Mouse (Mus musculus): ENCODE data around the gene Pomgnt1. TPM values are rescaled to one million over a fixed set of nuclear protein-coding genes. Genes with fewer than 3 reads are reported as not detected.

Gene Pomgnt1
- polyA plus RNA-seq, 1 experiment from 2014 or later: 49.0 TPM

DNA sequence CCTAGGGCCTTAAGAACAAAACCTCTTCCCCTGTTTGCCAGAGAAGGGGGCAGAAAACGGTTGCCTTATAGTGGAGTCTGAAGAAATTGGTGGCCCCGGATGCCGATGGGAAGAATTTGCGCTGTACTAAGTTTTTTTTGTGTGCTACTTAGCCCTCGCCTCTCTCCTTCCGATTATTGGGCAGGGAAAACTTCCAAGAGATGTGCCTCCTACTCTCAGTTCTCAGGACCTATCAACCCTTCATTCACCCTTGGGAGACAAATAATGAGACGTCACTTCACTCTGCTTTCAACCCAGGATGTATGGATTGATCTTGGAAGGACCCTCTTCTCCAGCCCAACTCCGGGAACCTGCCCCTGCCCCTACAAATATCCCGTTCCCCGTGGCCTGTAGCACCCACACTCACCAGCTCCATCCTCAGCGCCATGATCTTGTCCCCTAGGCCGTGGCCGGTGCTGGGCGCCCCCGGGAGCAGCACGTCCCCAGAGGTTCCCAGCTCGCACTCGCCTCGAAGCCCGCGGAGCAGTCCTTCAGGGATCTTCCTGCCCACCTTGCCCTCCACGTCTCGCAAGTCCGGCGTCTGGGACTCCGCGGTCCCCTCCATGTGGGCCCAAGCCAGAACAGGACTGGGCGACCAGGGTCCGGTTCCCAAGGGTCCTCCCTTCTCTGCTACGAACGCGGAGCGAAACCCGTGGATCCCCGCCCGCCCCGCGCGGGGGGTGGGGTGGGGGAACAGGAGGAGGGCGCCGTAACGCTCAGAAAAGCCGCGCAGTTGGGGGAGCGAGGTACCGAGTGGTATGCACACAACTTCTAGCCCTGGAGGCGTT is 20.5 kb downstream of the Pomgnt1 start:
- peak; percentile 70 for ATAC-seq (ENCODE audit: low FRiP score)
- H3K27ac ChIP-seq (ENCODE audit: low read depth, low read length): no peak overlapping the region
- under 1% methylated on average over 46 of the region's 47 CpGs for WGBS

DNA sequence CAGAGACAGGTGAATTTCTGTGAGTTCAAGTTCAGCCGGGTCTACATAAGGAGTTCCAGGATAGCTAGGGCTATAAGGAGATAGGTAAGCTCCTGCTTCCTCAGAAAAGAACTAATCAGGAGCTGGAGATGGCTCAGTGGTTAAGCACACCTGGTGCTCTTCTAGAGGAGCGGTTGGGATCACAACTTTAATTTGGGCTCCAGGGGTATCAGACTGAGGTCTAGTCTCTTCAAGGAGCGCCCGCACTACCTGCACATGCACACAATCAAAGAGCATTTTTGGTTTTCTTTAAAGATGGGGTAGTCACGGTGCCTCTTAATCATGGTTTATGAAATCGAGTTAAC is 26.1 kb downstream of the Pomgnt1 start:
- Histone ChIP-seq H3K4me1 (replicated peaks; ENCODE audit: control insufficient read depth, insufficient read depth, low read length) (peaks cover 5% of the 10 kb centered on the region; the same call in 1 of the 2 replicates), H3K9ac (ENCODE audit: low read depth, low read length) (peak overlapping the region; percentile 92), H3K27me3 (ENCODE audit: control insufficient read depth, insufficient read depth, low read length) (no peaks in the 10 kb centered on the region), H3K36me3 (ENCODE audit: control insufficient read depth, insufficient read depth, low read length) (peaks cover 6% of the 10 kb centered on the region; the same call in 1 of the 2 replicates), H3K4me2 (replicated peaks; ENCODE audit: low read depth, low read length) (peak overlapping the region; percentile 71), H3K4me3 (ENCODE audit: low read depth, low read length) (peak overlapping the region; percentile 68), H3K27ac (ENCODE audit: low read depth, low read length) (peak overlapping the region; percentile 61), H3K9me3 (ENCODE audit: control insufficient read depth, low read length) (no peaks in the 10 kb centered on the region)
- DNase-seq (ENCODE audit: low spot score) (no peak), ATAC-seq (ENCODE audit: low FRiP score) (peak; percentile 34)
- 18% methylated on average over 6 of the region's 6 CpGs for WGBS

More for the DNA sequence above, 20.5 kb downstream of the Pomgnt1 start:
- Histone ChIP-seq H3K27me3 (ENCODE audit: control insufficient read depth, insufficient read depth, low read length) (peaks cover 2% of the 10 kb centered on the region; the same call in 1 of the 2 replicates), H3K36me3 (ENCODE audit: control insufficient read depth, insufficient read depth, low read length) (no peaks in the 10 kb centered on the region), H3K4me2 (replicated peaks; ENCODE audit: low read depth, low read length) (peak overlapping the region; percentile 99), H3K4me3 (ENCODE audit: low read depth, low read length) (peak overlapping the region; percentile 64), H3K4me1 (replicated peaks; ENCODE audit: control insufficient read depth, insufficient read depth, low read length) (no peaks in the 10 kb centered on the region), H3K9me3 (ENCODE audit: control insufficient read depth, low read length) (no peaks in the 10 kb centered on the region), H3K9ac (ENCODE audit: low read depth, low read length) (peak overlapping the region; percentile 65)
- peak; percentile 75 for DNase-seq (ENCODE audit: low spot score)

DNA sequence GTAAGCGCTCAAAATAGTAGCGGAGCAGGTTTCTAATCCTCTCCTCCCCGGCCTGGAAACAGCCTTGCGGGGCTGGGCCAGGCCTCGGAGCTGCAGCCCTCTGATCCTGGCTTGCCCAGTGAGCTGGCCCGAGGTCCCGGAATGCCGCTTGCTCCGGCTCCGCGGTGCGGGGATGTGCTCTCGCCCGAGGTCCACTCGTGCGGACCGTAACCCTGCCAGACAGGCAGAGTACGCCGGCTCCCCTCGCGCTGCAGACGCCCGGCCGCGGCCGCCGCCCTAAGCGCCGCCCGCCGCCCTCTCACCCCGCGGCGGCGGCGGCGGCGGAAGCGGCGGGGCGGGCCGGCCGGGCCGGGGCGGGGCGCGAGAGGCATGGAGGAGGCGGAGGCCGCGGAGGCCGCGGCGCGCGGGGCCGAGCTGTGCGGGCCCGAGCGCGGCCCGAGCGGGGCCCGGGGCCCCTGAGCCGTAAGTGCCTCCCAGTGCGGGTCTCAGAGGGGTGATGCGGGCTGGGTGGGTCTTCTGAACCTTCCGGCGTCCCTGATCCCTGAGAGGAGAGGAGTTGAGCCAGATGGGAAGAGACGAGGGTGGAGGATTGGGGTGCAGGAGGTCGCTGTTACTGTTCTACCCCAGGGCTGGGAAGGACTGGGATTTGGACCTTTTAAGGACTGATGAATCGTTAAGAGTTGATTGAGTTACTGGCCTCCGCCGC is 26.7 kb downstream of the Pomgnt1 start:
- no peaks in the 10 kb centered on the region for H3K27me3 ChIP-seq (ENCODE audit: control insufficient read depth, insufficient read depth, low read length)
- peak; percentile 85 for DNase-seq (ENCODE audit: low spot score)
- peak overlapping the region; percentile 61 for H3K27ac ChIP-seq (ENCODE audit: low read depth, low read length)
- H3K4me1 ChIP-seq (replicated peaks; ENCODE audit: control insufficient read depth, insufficient read depth, low read length): peaks cover 5% of the 10 kb centered on the region; the same call in 1 of the 2 replicates
- H3K9ac ChIP-seq (ENCODE audit: low read depth, low read length): peak overlapping the region; percentile 92
- WGBS: 1% methylated on average over 46 of the region's 73 CpGs
- no peaks in the 10 kb centered on the region for H3K9me3 ChIP-seq (ENCODE audit: control insufficient read depth, low read length)
- H3K4me3 ChIP-seq (ENCODE audit: low read depth, low read length): peak overlapping the region; percentile 68
- peak; percentile 95 for ATAC-seq (ENCODE audit: low FRiP score)
- peaks cover 7% of the 10 kb centered on the region; the same call in 1 of the 2 replicates for H3K36me3 ChIP-seq (ENCODE audit: control insufficient read depth, insufficient read depth, low read length)
- peak overlapping the region; percentile 71 for H3K4me2 ChIP-seq (replicated peaks; ENCODE audit: low read depth, low read length)

DNA sequence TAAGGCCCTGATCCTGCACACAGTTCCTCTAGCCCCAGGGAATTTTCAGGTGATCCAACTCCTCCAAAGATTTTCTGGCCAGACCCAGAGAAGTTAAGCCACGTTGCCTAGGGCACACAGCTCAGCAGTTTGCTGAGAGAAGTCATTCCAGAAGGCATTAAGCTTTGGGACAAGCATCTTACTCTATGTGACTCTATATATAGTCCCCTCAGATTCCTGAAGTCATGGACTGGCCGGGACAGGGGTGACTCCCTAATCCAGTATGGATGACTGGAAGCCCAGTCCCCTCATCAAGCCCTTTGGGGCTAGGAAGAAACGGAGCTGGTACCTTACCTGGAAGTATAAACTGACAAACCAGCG is 27.2 kb downstream of the Pomgnt1 start:
- peaks cover 9% of the 10 kb centered on the region; the same call in 1 of the 2 replicates for H3K36me3 ChIP-seq (ENCODE audit: control insufficient read depth, insufficient read depth, low read length)
- H3K4me2 ChIP-seq (replicated peaks; ENCODE audit: low read depth, low read length): peak overlapping the region; percentile 71
- DNase-seq (ENCODE audit: low spot score) (no peak), ATAC-seq (ENCODE audit: low FRiP score) (no peak)
- peak overlapping the region; percentile 92 for H3K9ac ChIP-seq (ENCODE audit: low read depth, low read length)
- H3K27ac ChIP-seq (ENCODE audit: low read depth, low read length): no peak overlapping the region
- H3K4me3 ChIP-seq (ENCODE audit: low read depth, low read length): peak overlapping the region; percentile 68
- WGBS: 33% methylated on average over 4 of the region's 4 CpGs
- no peaks in the 10 kb centered on the region for H3K27me3 ChIP-seq (ENCODE audit: control insufficient read depth, insufficient read depth, low read length)
- H3K4me1 ChIP-seq (replicated peaks; ENCODE audit: control insufficient read depth, insufficient read depth, low read length): peaks cover 5% of the 10 kb centered on the region; the same call in 1 of the 2 replicates
- H3K9me3 ChIP-seq (ENCODE audit: control insufficient read depth, low read length): no peaks in the 10 kb centered on the region

DNA sequence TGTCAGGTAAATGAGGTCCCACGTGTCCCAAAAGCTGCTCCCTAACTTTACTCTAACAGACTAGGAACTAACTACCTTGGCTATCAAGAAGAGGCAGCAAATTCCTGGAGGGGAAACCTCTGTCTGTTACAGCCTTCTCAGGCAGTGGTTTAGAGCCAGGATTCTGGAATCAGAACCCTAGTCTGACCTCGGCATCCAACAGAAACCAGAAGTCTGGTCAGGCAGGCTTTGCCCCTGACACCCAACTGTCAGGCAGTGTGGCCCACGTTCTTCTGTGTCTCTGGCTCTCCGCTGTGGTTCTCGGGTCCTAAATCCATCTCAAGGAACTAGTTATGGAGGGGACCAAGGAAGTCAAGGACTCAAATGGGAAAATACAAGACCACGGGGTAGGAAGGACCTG is 27.6 kb downstream of the Pomgnt1 start, which contains the start of gene Lurap1:
Lurap1 (minus strand) TSS at position 101 of the 400 bp plus-strand sequence.
- Histone ChIP-seq H3K4me3 (ENCODE audit: low read depth, low read length) (peak within 1 kb of the TSS; percentile 68), H3K27ac (ENCODE audit: low read depth, low read length) (peak within 1 kb of the TSS; percentile 61), H3K36me3 (ENCODE audit: control insufficient read depth, insufficient read depth, low read length) (peaks cover 13% of the 10 kb centered on the region; the same call in 1 of the 2 replicates), H3K4me1 (replicated peaks; ENCODE audit: control insufficient read depth, insufficient read depth, low read length) (peaks cover 5% of the 10 kb centered on the region; the same call in 1 of the 2 replicates), H3K27me3 (ENCODE audit: control insufficient read depth, insufficient read depth, low read length) (no peaks in the 10 kb centered on the region), H3K9ac (ENCODE audit: low read depth, low read length) (peak within 1 kb of the TSS; percentile 92), H3K4me2 (replicated peaks; ENCODE audit: low read depth, low read length) (peak within 1 kb of the TSS; percentile 71), H3K9me3 (ENCODE audit: control insufficient read depth, low read length) (no peaks in the 10 kb centered on the region)
- ATAC-seq (ENCODE audit: low FRiP score): no peak
- 84% methylated on average over 6 of the region's 6 CpGs for WGBS
- DNase-seq (ENCODE audit: low spot score): no peak

DNA sequence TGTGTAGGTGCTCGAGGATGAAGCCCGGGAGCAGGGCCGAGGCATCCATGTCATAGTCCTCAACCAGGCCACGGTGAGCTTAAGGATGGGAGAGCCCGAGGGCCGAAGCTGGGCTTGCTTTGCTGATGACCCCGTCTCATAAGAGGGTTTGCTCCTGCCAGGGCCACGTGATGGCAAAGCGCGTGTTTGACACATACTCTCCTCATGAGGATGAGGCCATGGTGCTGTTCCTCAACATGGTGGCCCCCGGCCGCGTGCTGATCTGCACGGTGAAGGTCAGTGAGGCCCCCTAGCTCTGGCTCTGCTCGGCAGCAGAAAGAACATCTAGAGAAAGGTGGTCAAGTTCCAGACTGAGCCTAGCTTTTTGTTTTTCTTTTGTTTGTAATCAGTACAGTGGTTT is 29.1 kb downstream of the Pomgnt1 start:
- Histone ChIP-seq H3K27ac (ENCODE audit: low read depth, low read length) (no peak overlapping the region), H3K27me3 (ENCODE audit: control insufficient read depth, insufficient read depth, low read length) (no peaks in the 10 kb centered on the region), H3K9ac (ENCODE audit: low read depth, low read length) (no peak overlapping the region), H3K36me3 (ENCODE audit: control insufficient read depth, insufficient read depth, low read length) (peaks cover 17% of the 10 kb centered on the region; the same call in 1 of the 2 replicates), H3K4me2 (replicated peaks; ENCODE audit: low read depth, low read length) (no peak overlapping the region), H3K4me3 (ENCODE audit: low read depth, low read length) (no peak overlapping the region), H3K9me3 (ENCODE audit: control insufficient read depth, low read length) (no peaks in the 10 kb centered on the region), H3K4me1 (replicated peaks; ENCODE audit: control insufficient read depth, insufficient read depth, low read length) (peaks cover 5% of the 10 kb centered on the region; the same call in 1 of the 2 replicates)
- 94% methylated on average over 15 of the region's 15 CpGs for WGBS
- ATAC-seq (ENCODE audit: low FRiP score) (no peak), DNase-seq (ENCODE audit: low spot score) (no peak)

DNA sequence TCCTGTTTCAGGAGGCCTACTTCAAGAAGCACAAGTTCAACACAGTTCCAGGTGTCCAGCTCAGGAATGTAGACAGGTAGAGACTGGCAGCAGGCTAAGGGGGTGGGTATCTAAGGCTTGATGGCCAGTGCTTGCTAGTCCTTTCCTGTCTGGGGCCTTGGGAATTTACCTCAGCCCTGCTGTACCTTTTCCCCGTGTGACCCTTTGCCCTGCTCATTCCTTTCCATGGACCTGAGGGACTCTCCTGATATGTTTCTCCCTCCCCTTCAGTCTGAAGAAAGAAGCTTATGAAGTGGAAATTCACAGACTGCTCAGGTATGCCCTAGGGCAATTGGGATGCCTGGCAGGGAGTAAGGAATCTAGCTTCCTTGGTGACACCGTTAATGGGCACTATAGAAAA is 34.2 kb downstream of the Pomgnt1 start:
- Histone ChIP-seq H3K36me3 (ENCODE audit: control insufficient read depth, insufficient read depth, low read length) (peaks cover 23% of the 10 kb centered on the region; the same call in 1 of the 2 replicates), H3K9ac (ENCODE audit: low read depth, low read length) (no peak overlapping the region), H3K27ac (ENCODE audit: low read depth, low read length) (no peak overlapping the region), H3K9me3 (ENCODE audit: control insufficient read depth, low read length) (no peaks in the 10 kb centered on the region), H3K4me3 (ENCODE audit: low read depth, low read length) (no peak overlapping the region), H3K27me3 (ENCODE audit: control insufficient read depth, insufficient read depth, low read length) (no peaks in the 10 kb centered on the region), H3K4me1 (replicated peaks; ENCODE audit: control insufficient read depth, insufficient read depth, low read length) (no peaks in the 10 kb centered on the region), H3K4me2 (replicated peaks; ENCODE audit: low read depth, low read length) (no peak overlapping the region)
- DNase-seq (ENCODE audit: low spot score) (no peak), ATAC-seq (ENCODE audit: low FRiP score) (no peak)
- WGBS: 93% methylated on average over 2 of the region's 2 CpGs

DNA sequence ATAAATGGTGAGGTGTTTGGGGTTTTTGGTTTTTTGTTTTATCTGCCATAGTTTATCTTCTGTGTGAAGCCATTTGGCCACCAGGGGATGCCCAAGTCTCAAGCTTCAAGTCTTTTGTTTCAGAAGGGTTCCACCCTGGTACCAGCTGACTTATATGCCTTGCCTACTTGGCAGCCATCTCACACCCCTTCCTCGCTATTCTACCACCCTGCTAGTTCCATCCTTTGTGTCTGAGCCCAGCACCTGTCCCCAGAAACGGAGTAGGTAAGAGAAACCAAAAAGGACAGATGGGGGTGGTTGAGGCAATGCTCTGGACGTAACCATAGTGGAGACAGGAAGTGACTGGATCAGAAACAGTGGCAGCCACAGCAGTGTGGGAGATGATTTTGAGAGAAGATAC is 36.3 kb downstream of the Pomgnt1 start:
- Histone ChIP-seq H3K27me3 (ENCODE audit: control insufficient read depth, insufficient read depth, low read length) (no peaks in the 10 kb centered on the region), H3K27ac (ENCODE audit: low read depth, low read length) (no peak overlapping the region), H3K4me2 (replicated peaks; ENCODE audit: low read depth, low read length) (no peak overlapping the region), H3K4me1 (replicated peaks; ENCODE audit: control insufficient read depth, insufficient read depth, low read length) (no peaks in the 10 kb centered on the region), H3K9ac (ENCODE audit: low read depth, low read length) (no peak overlapping the region), H3K36me3 (ENCODE audit: control insufficient read depth, insufficient read depth, low read length) (peaks cover 16% of the 10 kb centered on the region; the same call in 1 of the 2 replicates), H3K9me3 (ENCODE audit: control insufficient read depth, low read length) (no peaks in the 10 kb centered on the region), H3K4me3 (ENCODE audit: low read depth, low read length) (no peak overlapping the region)
- WGBS: 82% methylated on average over 3 of the region's 3 CpGs
- ATAC-seq (ENCODE audit: low FRiP score) (no peak), DNase-seq (ENCODE audit: low spot score) (peak; percentile 42)
